Mouse (Mus musculus): ENCODE measurements at regions not wholly inside any gene's neighbourhood (a gene's known extent, or its start where the extent isn't known, plus 50 kb on each side); places are given as distances from the start of the nearest gene placed in this dataset.

- TF ChIP-seq CHD2 (IDR thresholded peaks at IDR 0.05; ENCODE audit: low read length), result no peak
- TF ChIP-seq MAFK (IDR thresholded peaks at IDR 0.05; ENCODE audit: borderline replicate concordance, low read depth, low read length), result no peak
- no peak for TF ChIP-seq ELF1 (IDR thresholded peaks at IDR 0.05; ENCODE audit: low read depth, low read length)
- no peak for TF ChIP-seq USF2 (IDR thresholded peaks at IDR 0.05; ENCODE audit: borderline replicate concordance in 1 of 2, insufficient read depth in 1 of 2, low read depth in 1 of 2, low read length in 2 of 2)
- TF ChIP-seq TBP (IDR thresholded peaks at IDR 0.05; ENCODE audit: low read depth, low read length), result no peak
- TF ChIP-seq KAT2A (conservative IDR thresholded peaks at IDR 0.05; ENCODE audit: low read depth, low read length), result no peak
- no peak for TF ChIP-seq POLR2A (IDR thresholded peaks at IDR 0.05; ENCODE audit: control insufficient read depth in 1 of 2, insufficient read depth in 1 of 2, low read depth in 1 of 2, low read length in 2 of 2, poor library complexity in 1 of 2)
- no peak for TF ChIP-seq ZNF384 (IDR thresholded peaks at IDR 0.05; ENCODE audit: low read depth, low read length)
- no peak for TF ChIP-seq POLR2AphosphoS2 (IDR thresholded peaks at IDR 0.05; ENCODE audit: low read length)
- Histone ChIP-seq H3K9ac (ENCODE audit: control insufficient read depth, low read depth, low read length, poor library complexity, severe bottlenecking) (no peak overlapping the region), H3K4me1 (ENCODE audit: control insufficient read depth in 1 of 2, insufficient read depth in 2 of 2, low read length in 2 of 2) (no peaks in the 10 kb centered on the region), H3K9me3 (replicated peaks; ENCODE audit: insufficient read depth, low read length) (no peaks in the 10 kb centered on the region), H3K36me3 (ENCODE audit: control insufficient read depth in 1 of 2, insufficient read depth in 2 of 2, low read length in 2 of 2) (no peaks in the 10 kb centered on the region), H3K79me2 (ENCODE audit: control insufficient read depth, insufficient read depth, low read length, poor library complexity) (no peaks in the 10 kb centered on the region), H3K4me3 (ENCODE audit: control insufficient read depth in 1 of 2, insufficient read depth in 1 of 2, low read depth in 2 of 2, low read length in 2 of 2) (no peak overlapping the region), H3K27ac (ENCODE audit: control insufficient read depth, low read depth, low read length) (no peak overlapping the region), H3K27me3 (ENCODE audit: control insufficient read depth in 1 of 2, insufficient read depth in 2 of 2, low read length in 2 of 2) (no peaks in the 10 kb centered on the region)
- DNase-seq (ENCODE audit: low read depth, low spot score), result no peak
Measured at GRCm38 (mm10) chr9:90695693-90696092, 425.1 kb upstream of the Tbc1d2b start.

DNA sequence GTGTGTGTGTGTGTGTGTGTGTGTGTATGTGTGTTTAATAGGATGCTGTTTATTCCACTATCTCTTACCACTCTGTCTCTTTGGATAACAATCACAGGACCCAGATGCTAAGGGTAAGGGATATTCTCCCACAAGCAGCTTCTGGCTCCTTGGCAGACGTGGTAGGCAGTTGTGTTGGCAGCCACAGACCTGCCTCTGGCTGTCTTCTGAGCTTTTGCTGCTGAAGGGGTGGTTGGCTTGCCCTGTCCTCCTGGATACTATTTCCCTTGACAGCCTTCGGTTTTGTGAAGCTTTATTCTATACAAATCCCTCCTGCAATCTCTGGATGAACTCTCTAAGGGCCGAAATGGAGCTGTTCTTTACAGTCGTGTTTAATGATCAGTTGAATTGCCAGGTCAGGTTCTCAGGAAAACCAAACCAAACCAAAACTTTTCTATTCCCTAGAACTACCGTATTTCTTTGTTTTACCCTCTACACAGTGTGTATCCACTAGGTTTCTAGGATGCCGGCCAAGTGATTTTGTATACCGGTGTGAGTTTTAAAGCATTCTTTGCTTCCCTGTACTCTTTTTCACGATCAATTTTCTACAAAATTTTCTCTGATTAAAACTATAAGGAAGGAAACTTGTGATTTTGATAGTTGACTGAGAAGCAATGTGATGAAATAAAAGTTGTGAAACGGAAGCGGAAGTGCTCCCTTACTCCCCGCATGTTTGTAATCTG, 426.8 kb upstream of the Tbc1d2b start:
- TF ChIP-seq ZKSCAN1 (IDR thresholded peaks at IDR 0.05; ENCODE audit: low read depth, low read length) (no peak), NELFE (IDR thresholded peaks at IDR 0.05; ENCODE audit: low read depth, low read length) (no peak), E2F4 (IDR thresholded peaks at IDR 0.05; ENCODE audit: borderline replicate concordance, low read depth, low read length) (no peak), MXI1 (IDR thresholded peaks at IDR 0.05; ENCODE audit: low read depth, low read length) (no peak), CHD2 (IDR thresholded peaks at IDR 0.05; ENCODE audit: low read length) (no peak), ZMIZ1 (IDR thresholded peaks at IDR 0.05; ENCODE audit: low read depth, low read length) (no peak), RCOR1 (IDR thresholded peaks at IDR 0.05; ENCODE audit: low read depth, low read length) (no peak)
- Histone ChIP-seq H3K36me3 (ENCODE audit: control insufficient read depth in 1 of 2, insufficient read depth in 2 of 2, low read length in 2 of 2) (no peaks in the 10 kb centered on the region), H3K27me3 (ENCODE audit: control insufficient read depth in 1 of 2, insufficient read depth in 2 of 2, low read length in 2 of 2) (no peaks in the 10 kb centered on the region), H3K4me1 (ENCODE audit: control insufficient read depth in 1 of 2, insufficient read depth in 2 of 2, low read length in 2 of 2) (no peaks in the 10 kb centered on the region), H3K27ac (ENCODE audit: control insufficient read depth, low read depth, low read length) (no peak overlapping the region), H3K4me3 (ENCODE audit: control insufficient read depth in 1 of 2, insufficient read depth in 1 of 2, low read depth in 2 of 2, low read length in 2 of 2) (no peak overlapping the region), H3K79me2 (ENCODE audit: control insufficient read depth, insufficient read depth, low read length, poor library complexity) (no peaks in the 10 kb centered on the region), H3K9me3 (replicated peaks; ENCODE audit: insufficient read depth, low read length) (no peaks in the 10 kb centered on the region), H3K9ac (ENCODE audit: control insufficient read depth, low read depth, low read length, poor library complexity, severe bottlenecking) (no peak overlapping the region)
- DNase-seq (ENCODE audit: low read depth, low spot score), result no peak

DNA sequence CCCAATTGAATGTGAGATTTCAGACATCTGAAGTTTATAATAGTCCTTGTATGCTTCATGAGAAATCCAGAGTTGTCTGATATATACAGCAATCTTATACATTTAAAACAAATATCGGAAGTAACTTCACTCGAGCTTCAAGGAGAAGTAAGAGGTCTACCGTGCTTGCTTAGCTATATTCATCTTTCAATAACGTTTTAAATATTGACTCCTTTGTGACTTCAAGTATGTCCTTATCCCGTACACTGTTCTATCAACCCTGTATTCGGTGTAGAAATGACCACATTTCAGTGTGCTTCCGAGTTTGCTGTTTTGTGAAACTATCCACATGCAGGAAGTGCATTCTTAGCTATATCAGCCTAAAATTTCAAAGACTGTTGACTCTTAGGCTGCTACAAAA, 427.8 kb upstream of the Tbc1d2b start:
- Histone ChIP-seq H3K4me3 (ENCODE audit: control insufficient read depth in 1 of 2, insufficient read depth in 1 of 2, low read depth in 2 of 2, low read length in 2 of 2) (no peak overlapping the region), H3K9me3 (replicated peaks; ENCODE audit: insufficient read depth, low read length) (no peaks in the 10 kb centered on the region), H3K9ac (ENCODE audit: control insufficient read depth, low read depth, low read length, poor library complexity, severe bottlenecking) (no peak overlapping the region), H3K36me3 (ENCODE audit: control insufficient read depth in 1 of 2, insufficient read depth in 2 of 2, low read length in 2 of 2) (no peaks in the 10 kb centered on the region), H3K27me3 (ENCODE audit: control insufficient read depth in 1 of 2, insufficient read depth in 2 of 2, low read length in 2 of 2) (no peaks in the 10 kb centered on the region), H3K4me1 (ENCODE audit: control insufficient read depth in 1 of 2, insufficient read depth in 2 of 2, low read length in 2 of 2) (no peaks in the 10 kb centered on the region), H3K27ac (ENCODE audit: control insufficient read depth, low read depth, low read length) (no peak overlapping the region), H3K79me2 (ENCODE audit: control insufficient read depth, insufficient read depth, low read length, poor library complexity) (no peaks in the 10 kb centered on the region)
- peak; percentile 3 for DNase-seq (ENCODE audit: low read depth, low spot score)
- TF ChIP-seq NELFE (IDR thresholded peaks at IDR 0.05; ENCODE audit: low read depth, low read length), result no peak
- TF ChIP-seq MYC (IDR thresholded peaks at IDR 0.05; ENCODE audit: low read depth, low read length), result no peak
- TF ChIP-seq USF1 (IDR thresholded peaks at IDR 0.05; ENCODE audit: low read depth, low read length), result no peak
- no peak for TF ChIP-seq MAX (IDR thresholded peaks at IDR 0.05; ENCODE audit: low read length)
- TF ChIP-seq MYB (IDR thresholded peaks at IDR 0.05; ENCODE audit: low read depth, low read length), result no peak
- TF ChIP-seq TAL1 (IDR thresholded peaks at IDR 0.05; ENCODE audit: low read length), result no peak
- TF ChIP-seq POLR2AphosphoS2 (IDR thresholded peaks at IDR 0.05; ENCODE audit: low read length), result no peak
- TF ChIP-seq MAFK (IDR thresholded peaks at IDR 0.05; ENCODE audit: borderline replicate concordance, low read depth, low read length), result no peak
- no peak for TF ChIP-seq MAZ (IDR thresholded peaks at IDR 0.05; ENCODE audit: low read depth, low read length)
- no peak for TF ChIP-seq MXI1 (IDR thresholded peaks at IDR 0.05; ENCODE audit: low read depth, low read length)
- TF ChIP-seq NRF1 (IDR thresholded peaks at IDR 0.05; ENCODE audit: insufficient read depth, low read depth, low read length, poor library complexity, severe bottlenecking), result no peak
- TF ChIP-seq SMC3 (IDR thresholded peaks at IDR 0.05; ENCODE audit: low read depth, low read length), result no peak
- TF ChIP-seq TBP (IDR thresholded peaks at IDR 0.05; ENCODE audit: low read depth, low read length), result no peak
- no peak for TF ChIP-seq HCFC1 (IDR thresholded peaks at IDR 0.05; ENCODE audit: low read depth, low read length)
- TF ChIP-seq GABPA (IDR thresholded peaks at IDR 0.05; ENCODE audit: low read depth, low read length), result no peak
- no peak for TF ChIP-seq POLR2A (IDR thresholded peaks at IDR 0.05; ENCODE audit: control insufficient read depth in 1 of 2, insufficient read depth in 1 of 2, low read depth in 1 of 2, low read length in 2 of 2, poor library complexity in 1 of 2)

Data from MEL (cell line).